Mouse (Mus musculus) G1E (cell line): ENCODE data around the gene D930020B18Rik. TPM values are rescaled to one million over a fixed set of nuclear protein-coding genes. Genes with fewer than 3 reads are reported as not detected.

Experiments
- ATAC-seq: 2 replicates; pipeline ENCODE4 v1.8.0; 2016; ENCODE audit warnings: mild to moderate bottlenecking; ENCODE audit not compliant: insufficient number of reproducible peaks, poor library complexity, low FRiP score, severe bottlenecking; ENCODE audit errors: extremely low read depth
- DNase-seq: peaks from one replicate; pipeline ENCODE4 v3.0.0; 2012; ENCODE audit warnings: low spot score
- H3K27me3 ChIP-seq: 2 replicates; pipeline ENCODE4 v1.6.1; 2012; ENCODE audit warnings: mild to moderate bottlenecking, low read length, inconsistent platforms; ENCODE audit not compliant: insufficient read depth
- H3K36me3 ChIP-seq: replicated peaks from 2 replicates; pipeline ENCODE3; 2012; ENCODE audit warnings: mild to moderate bottlenecking, inconsistent platforms
- H3K4me1 ChIP-seq: 2 replicates; pipeline ENCODE4 v1.6.1; 2012; ENCODE audit warnings: low read depth, low read length, inconsistent platforms, mixed read lengths; ENCODE audit not compliant: insufficient read depth
- H3K4me3 ChIP-seq: 2 replicates; pipeline ENCODE4 v1.5.1; 2012; ENCODE audit warnings: low read depth, mild to moderate bottlenecking, inconsistent platforms, low read length, moderate library complexity, mixed read lengths
- H3K9me3 ChIP-seq: replicated peaks from 2 replicates; pipeline ENCODE4 v1.6.1; 2012; ENCODE audit warnings: inconsistent platforms
- CTCF ChIP-seq: IDR thresholded peaks from 2 replicates; pipeline ENCODE4 v1.5.1; 2012; ENCODE audit warnings: low read depth, low read length, inconsistent platforms, mixed read lengths
- GATA1 ChIP-seq: IDR thresholded peaks from 2 replicates; pipeline ENCODE4 v1.6.1; 2012; ENCODE audit warnings: borderline replicate concordance, low read length, inconsistent platforms, mixed read lengths
- GATA2 ChIP-seq: IDR thresholded peaks from 2 replicates; pipeline ENCODE4 v1.6.1; 2012; ENCODE audit warnings: low read depth, low read length, inconsistent platforms, borderline replicate concordance
- POLR2AphosphoS5 ChIP-seq: IDR thresholded peaks from 2 replicates; pipeline ENCODE4 v1.6.1; 2012; ENCODE audit warnings: low read depth, low read length, inconsistent platforms; ENCODE audit not compliant: insufficient replicate concordance
- TAL1 ChIP-seq: conservative IDR thresholded peaks from 2 replicates; pipeline ENCODE4 v1.6.1; 2012; ENCODE audit warnings: low read depth, low read length, inconsistent platforms, mixed read lengths
- polyA plus RNA-seq: library from polyadenylated mRNA; stranded (reverse); fragments of >175 nt; gene quantifications from 2 replicates; pipeline ENCODE4 v1.2.3, GENCODE M21; 2012
- total RNA-seq, 2 experiments: library from RNA; stranded (forward) in 1 of 2; stranded (reverse) in 1 of 2; fragments of 200-1000 nt in 1 of 2; fragments of >200 nt in 1 of 2; fragmentation: Nextera tagmentation in 1 of 2; gene quantifications; 2 replicates each; pipeline ENCODE4 v1.2.3; 2014 to 2017

The D930020B18Rik gene
- total and polyA plus RNA-seq, 3 experiments = 0.05 TPM; not detected in 2

GRCm38 (mm10) chr10:121636276-121636675 is 5.1 kb upstream of the D930020B18Rik start:
- no peaks in the 10 kb centered on the region; the same call in 1 of the 2 replicates for H3K4me1 ChIP-seq
- no peak overlapping the region for H3K4me3 ChIP-seq
- no peaks in the 10 kb centered on the region for H3K36me3 ChIP-seq
- no peak for DNase-seq
- H3K27me3 ChIP-seq = no peaks in the 10 kb centered on the region
- no peak for TF ChIP-seq GATA1
- no peak for TF ChIP-seq GATA2
- no peak for TF ChIP-seq CTCF
- TF ChIP-seq TAL1 = no peak
- no peak for TF ChIP-seq POLR2AphosphoS5
- no peaks in the 10 kb centered on the region for H3K9me3 ChIP-seq
- ATAC-seq = no peak

GRCm38 (mm10) chr10:121639573-121639972 is 1.8 kb upstream of the D930020B18Rik start:
- DNase-seq = no peak
- H3K36me3 ChIP-seq = no peaks in the 10 kb centered on the region
- H3K4me3 ChIP-seq = no peak overlapping the region
- peaks cover 6% of the 10 kb centered on the region; the same call in 1 of the 2 replicates for H3K27me3 ChIP-seq
- TF ChIP-seq TAL1 = no peak
- TF ChIP-seq POLR2AphosphoS5 = no peak
- no peak for ATAC-seq
- 0 out of 2 replicates have a peak, but pooled peaks cover 2% of the 10 kb centered on the region for H3K9me3 ChIP-seq
- H3K4me1 ChIP-seq = no peaks in the 10 kb centered on the region

GRCm38 (mm10) chr10:121640150-121640930 is 1.0 kb upstream of the D930020B18Rik start:
- DNase-seq (no peak), ATAC-seq (no peak)
- 0 out of 2 replicates have a peak, but pooled peaks cover 2% of the 10 kb centered on the region for H3K9me3 ChIP-seq
- no peaks in the 10 kb centered on the region for H3K36me3 ChIP-seq
- peaks cover 6% of the 10 kb centered on the region; the same call in 1 of the 2 replicates for H3K27me3 ChIP-seq
- H3K4me1 ChIP-seq = no peaks in the 10 kb centered on the region
- no peak overlapping the region for H3K4me3 ChIP-seq
- TF ChIP-seq GATA1 = no peak
- no peak for TF ChIP-seq CTCF
- TF ChIP-seq TAL1 = no peak
- no peak for TF ChIP-seq POLR2AphosphoS5
- TF ChIP-seq GATA2 = no peak

GRCm38 (mm10) chr10:121640944-121641271 is 480 bp upstream of the D930020B18Rik start:
- no peak for ATAC-seq
- no peak for DNase-seq
- H3K4me1 ChIP-seq = no peaks in the 10 kb centered on the region
- peaks cover 6% of the 10 kb centered on the region; the same call in 1 of the 2 replicates for H3K27me3 ChIP-seq
- 0 out of 2 replicates have a peak, but pooled peaks cover 2% of the 10 kb centered on the region for H3K9me3 ChIP-seq
- no peaks in the 10 kb centered on the region for H3K36me3 ChIP-seq
- no peak overlapping the region for H3K4me3 ChIP-seq
- no peak for TF ChIP-seq TAL1
- no peak for TF ChIP-seq GATA1
- no peak for TF ChIP-seq GATA2
- no peak for TF ChIP-seq POLR2AphosphoS5
- no peak for TF ChIP-seq CTCF

- no peak for ATAC-seq
- no peak for TF ChIP-seq GATA2
- no peak for TF ChIP-seq TAL1
- TF ChIP-seq CTCF = no peak
- TF ChIP-seq POLR2AphosphoS5 = no peak
- no peak for TF ChIP-seq GATA1
- Histone ChIP-seq H3K9me3 (0 out of 2 replicates have a peak, but pooled peaks cover 2% of the 10 kb centered on the region), H3K36me3 (no peaks in the 10 kb centered on the region), H3K27me3 (peaks cover 6% of the 10 kb centered on the region; the same call in 1 of the 2 replicates), H3K4me3 (no peak overlapping the region), H3K4me1 (no peaks in the 10 kb centered on the region)
- no peak for DNase-seq
Observed at GRCm38 (mm10) chr10:121642054-121642947, 913 bp downstream of the D930020B18Rik start.

- Histone ChIP-seq H3K36me3 (no peaks in the 10 kb centered on the region), H3K9me3 (0 out of 2 replicates have a peak, but pooled peaks cover 2% of the 10 kb centered on the region), H3K4me3 (no peak overlapping the region), H3K27me3 (peaks cover 9% of the 10 kb centered on the region), H3K4me1 (no peaks in the 10 kb centered on the region)
- DNase-seq (no peak), ATAC-seq (peak; percentile 15; the same call in 1 of the 2 replicates)
- TF ChIP-seq CTCF (no peak), GATA1 (no peak), TAL1 (no peak), POLR2AphosphoS5 (no peak), GATA2 (no peak)
Observed at GRCm38 (mm10) chr10:121646294-121646693, 4.9 kb downstream of the D930020B18Rik start.
